Mouse (Mus musculus): ENCODE measurements around the gene Proca1. TPM values are rescaled to one million over a fixed set of nuclear protein-coding genes. Genes with fewer than 3 reads are reported as not detected.

The Proca1 gene
- total RNA-seq, 1 experiment = 0.80 TPM

DNA sequence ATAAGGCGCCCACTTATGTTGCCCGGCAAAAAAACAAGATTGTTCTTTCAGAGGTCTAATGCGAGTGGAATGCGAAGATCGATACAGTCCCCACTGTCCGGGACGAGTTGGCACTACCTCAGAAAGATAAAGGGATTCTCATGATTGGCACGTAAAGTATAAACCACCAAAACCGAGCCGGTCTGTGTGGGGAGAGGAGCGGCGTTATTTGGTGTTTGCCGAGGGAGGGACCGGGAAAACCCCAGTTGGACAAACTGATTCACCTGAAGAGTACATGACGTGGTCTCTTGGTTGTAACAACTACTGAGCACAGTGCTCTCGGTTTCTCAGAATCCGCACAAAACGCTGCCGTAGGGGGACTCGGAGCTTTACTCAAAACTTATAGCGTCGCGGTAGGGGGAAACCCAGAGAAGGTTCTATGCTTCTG lies 16.3 kb upstream of the Proca1 start:
- no peak overlapping the region for H3K27ac ChIP-seq (ENCODE audit: insufficient read depth, low read depth, low read length, poor library complexity, severe bottlenecking)
- peak overlapping the region; percentile 77 for H3K9ac ChIP-seq (ENCODE audit: insufficient read depth, low read depth, low read length, poor library complexity, severe bottlenecking)
- in situ Hi-C loops (cut with MboI; ENCODE audit: low sequenced_read_pairs in 2 of 2, unreplicated experiment in 2 of 2) = no loop called here
- DNase-seq (ENCODE audit: low read depth, low spot score) = no peak
- H3K36me3 ChIP-seq (ENCODE audit: control insufficient read depth, insufficient read depth, low read length, poor library complexity, severe bottlenecking) = peaks cover 23% of the 10 kb centered on the region
- peak overlapping the region; percentile 88 to 90 for H3K4me3 ChIP-seq (ENCODE audit: insufficient read depth in 1 of 2, low read depth in 1 of 2, low read length in 2 of 2, poor library complexity in 1 of 2, severe bottlenecking in 1 of 2)
- no peaks in the 10 kb centered on the region for H3K9me3 ChIP-seq (ENCODE audit: control insufficient read depth, insufficient read depth, low read depth, low read length)
- TF ChIP-seq HCFC1 (IDR thresholded peaks at IDR 0.05; ENCODE audit: borderline replicate concordance, insufficient read depth, low read length) (no peak), ZNF384 (IDR thresholded peaks at IDR 0.05; ENCODE audit: low read depth, low read length) (no peak), CHD2 (IDR thresholded peaks at IDR 0.05; ENCODE audit: low read depth, low read length) (no peak), MAFK (IDR thresholded peaks at IDR 0.05; ENCODE audit: insufficient read depth, low read depth, low read length) (no peak), ZC3H11A (IDR thresholded peaks at IDR 0.05; ENCODE audit: borderline replicate concordance, low read depth, low read length) (no peak)
- H3K4me1 ChIP-seq (ENCODE audit: control insufficient read depth in 2 of 2, insufficient read depth in 2 of 2, low read length in 2 of 2, poor library complexity in 1 of 2) = peaks cover 0 to 7% of the 10 kb centered on the region in 2 experiments; a peak in 1 of 4 replicates

DNA sequence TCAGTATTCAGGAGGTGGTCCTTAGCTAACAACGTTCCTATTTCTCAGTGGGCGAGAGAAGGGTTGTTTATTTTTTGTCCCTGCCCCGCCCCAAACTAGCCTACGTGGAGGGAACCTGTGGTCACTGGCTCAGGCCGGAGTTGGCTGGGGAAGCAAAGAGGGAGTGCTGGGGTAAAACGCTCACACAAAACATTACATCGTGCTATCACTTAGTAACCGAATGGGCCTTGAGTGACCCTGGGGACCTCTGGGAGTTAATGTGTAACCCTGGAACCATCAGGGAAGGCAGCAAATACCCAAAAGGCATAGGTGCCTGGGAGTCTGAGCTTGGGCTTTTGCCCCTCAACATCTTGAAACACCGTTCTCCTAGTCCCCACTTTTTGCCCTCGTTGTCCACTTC lies 15.8 kb upstream of the Proca1 start:
- Histone ChIP-seq H3K36me3 (ENCODE audit: control insufficient read depth, insufficient read depth, low read length, poor library complexity, severe bottlenecking) (peaks cover 29% of the 10 kb centered on the region), H3K4me1 (ENCODE audit: control insufficient read depth in 2 of 2, insufficient read depth in 2 of 2, low read length in 2 of 2, poor library complexity in 1 of 2) (peaks cover 0 to 4% of the 10 kb centered on the region in 2 experiments; a peak in 1 of 4 replicates), H3K4me3 (ENCODE audit: insufficient read depth in 1 of 2, low read depth in 1 of 2, low read length in 2 of 2, poor library complexity in 1 of 2, severe bottlenecking in 1 of 2) (peak overlapping the region; percentile 88 to 90), H3K9ac (ENCODE audit: insufficient read depth, low read depth, low read length, poor library complexity, severe bottlenecking) (peak overlapping the region; percentile 77), H3K9me3 (ENCODE audit: control insufficient read depth, insufficient read depth, low read depth, low read length) (no peaks in the 10 kb centered on the region), H3K27ac (ENCODE audit: insufficient read depth, low read depth, low read length, poor library complexity, severe bottlenecking) (peak overlapping the region; percentile 17; the same call in 1 of the 2 replicates)
- no peak for DNase-seq (ENCODE audit: low read depth, low spot score)
- in situ Hi-C loops (cut with MboI; ENCODE audit: low sequenced_read_pairs in 2 of 2, unreplicated experiment in 2 of 2) = no loop called here
- TF ChIP-seq CHD2 (IDR thresholded peaks at IDR 0.05; ENCODE audit: low read depth, low read length) (no peak), HCFC1 (IDR thresholded peaks at IDR 0.05; ENCODE audit: borderline replicate concordance, insufficient read depth, low read length) (no peak), ZNF384 (IDR thresholded peaks at IDR 0.05; ENCODE audit: low read depth, low read length) (no peak), MAFK (IDR thresholded peaks at IDR 0.05; ENCODE audit: insufficient read depth, low read depth, low read length) (no peak), ZC3H11A (IDR thresholded peaks at IDR 0.05; ENCODE audit: borderline replicate concordance, low read depth, low read length) (no peak)

GRCm38 (mm10) chr11:78177903-78178858 lies 15.0 kb upstream of the Proca1 start:
- Histone ChIP-seq H3K4me1 (ENCODE audit: control insufficient read depth in 2 of 2, insufficient read depth in 2 of 2, low read length in 2 of 2, poor library complexity in 1 of 2) (no peaks in the 10 kb centered on the region; a peak in 1 of 4 replicates), H3K9me3 (ENCODE audit: control insufficient read depth, insufficient read depth, low read depth, low read length) (no peaks in the 10 kb centered on the region), H3K36me3 (ENCODE audit: control insufficient read depth, insufficient read depth, low read length, poor library complexity, severe bottlenecking) (peaks cover 34% of the 10 kb centered on the region), H3K27ac (ENCODE audit: insufficient read depth, low read depth, low read length, poor library complexity, severe bottlenecking) (peak overlapping the region; percentile 99), H3K9ac (ENCODE audit: insufficient read depth, low read depth, low read length, poor library complexity, severe bottlenecking) (peak overlapping the region; percentile 99), H3K4me3 (ENCODE audit: insufficient read depth in 1 of 2, low read depth in 1 of 2, low read length in 2 of 2, poor library complexity in 1 of 2, severe bottlenecking in 1 of 2) (peak overlapping the region; percentile 88 to 90)
- in situ Hi-C loops (cut with MboI; ENCODE audit: low sequenced_read_pairs in 2 of 2, unreplicated experiment in 2 of 2) = no loop called here
- TF ChIP-seq ZNF384 (IDR thresholded peaks at IDR 0.05; ENCODE audit: low read depth, low read length) (0 out of 2 replicates have a peak, but pooled peaks have one; percentile 23), HCFC1 (IDR thresholded peaks at IDR 0.05; ENCODE audit: borderline replicate concordance, insufficient read depth, low read length) (peak; percentile 62; the same call in 1 of the 2 replicates), MAFK (IDR thresholded peaks at IDR 0.05; ENCODE audit: insufficient read depth, low read depth, low read length) (no peak; the same call in 1 of the 2 replicates), ZC3H11A (IDR thresholded peaks at IDR 0.05; ENCODE audit: borderline replicate concordance, low read depth, low read length) (peak; percentile 50; the same call in 1 of the 2 replicates)
- peak; percentile 96 for DNase-seq (ENCODE audit: low read depth, low spot score)

GRCm38 (mm10) chr11:78178859-78179437 lies 14.2 kb upstream of the Proca1 start:
- H3K9me3 ChIP-seq (ENCODE audit: control insufficient read depth, insufficient read depth, low read depth, low read length) = no peaks in the 10 kb centered on the region
- peak overlapping the region; percentile 99 for H3K27ac ChIP-seq (ENCODE audit: insufficient read depth, low read depth, low read length, poor library complexity, severe bottlenecking)
- H3K36me3 ChIP-seq (ENCODE audit: control insufficient read depth, insufficient read depth, low read length, poor library complexity, severe bottlenecking) = peaks cover 34% of the 10 kb centered on the region
- no peak for DNase-seq (ENCODE audit: low read depth, low spot score)
- no peaks in the 10 kb centered on the region; a peak in 1 of 4 replicates for H3K4me1 ChIP-seq (ENCODE audit: control insufficient read depth in 2 of 2, insufficient read depth in 2 of 2, low read length in 2 of 2, poor library complexity in 1 of 2)
- TF ChIP-seq CHD2 (IDR thresholded peaks at IDR 0.05; ENCODE audit: low read depth, low read length) (peak; percentile 81), HCFC1 (IDR thresholded peaks at IDR 0.05; ENCODE audit: borderline replicate concordance, insufficient read depth, low read length) (peak; percentile 48; the same call in 1 of the 2 replicates), MAFK (IDR thresholded peaks at IDR 0.05; ENCODE audit: insufficient read depth, low read depth, low read length) (no peak), ZC3H11A (IDR thresholded peaks at IDR 0.05; ENCODE audit: borderline replicate concordance, low read depth, low read length) (no peak), ZNF384 (IDR thresholded peaks at IDR 0.05; ENCODE audit: low read depth, low read length) (no peak)
- H3K9ac ChIP-seq (ENCODE audit: insufficient read depth, low read depth, low read length, poor library complexity, severe bottlenecking) = peak overlapping the region; percentile 99
- H3K4me3 ChIP-seq (ENCODE audit: insufficient read depth in 1 of 2, low read depth in 1 of 2, low read length in 2 of 2, poor library complexity in 1 of 2, severe bottlenecking in 1 of 2) = peak overlapping the region; percentile 88 to 90
- in situ Hi-C loops (cut with MboI; ENCODE audit: low sequenced_read_pairs in 2 of 2, unreplicated experiment in 2 of 2) = no loop called here

Data from ES-E14 (cell line).